Mouse (Mus musculus) ovary, adult 10 weeks (tissue): ENCODE results near the gene Kremen1. TPM values are rescaled to one million over a fixed set of nuclear protein-coding genes. Genes with fewer than 3 reads are reported as not detected.

Source experiments
- polyA plus RNA-seq: library from polyadenylated mRNA; stranded (reverse); fragments of 350-450 nt; fragmentation: Illumina TruSeq; extraction: RNeasy Lipid Tissue Mini Kit (QIAGEN cat#74804); gene quantifications from one replicate; pipeline ENCODE4 v1.2.3, GENCODE M21; 2014

Gene Kremen1
- 4.2 TPM for polyA plus RNA-seq

GRCm38 (mm10) chr11:5261508-5262392 lies at the start of gene Kremen1:
Gene Kremen1 (minus strand): TSS chr11:5261558.

GRCm38 (mm10) chr11:5151680-5152337 lies 109.5 kb downstream of the Kremen1 start, which contains the start of gene Emid1:
Gene Emid1 (minus strand): TSS chr11:5152257.

Other genes starting within 250 kb of the Kremen1 start
- 20.1 TPM for gene Rasl10a, start 203.4 kb downstream of the Kremen1 start, polyA plus RNA-seq
- 2.5 TPM for gene Gas2l1, start 196.2 kb downstream of the Kremen1 start, polyA plus RNA-seq
- gene Rhbdd3, start 162.6 kb downstream of the Kremen1 start, polyA plus RNA-seq = 0.80 TPM
- 214 TPM for gene Ewsr1, start 162.3 kb downstream of the Kremen1 start, polyA plus RNA-seq
- not detected for gene Emid1, start 109.3 kb downstream of the Kremen1 start, polyA plus RNA-seq
- 15.9 TPM for gene Znrf3, start 183.3 kb upstream of the Kremen1 start, polyA plus RNA-seq